Mouse (Mus musculus) E14TG2a.4 (cell line): ENCODE data around the gene Gpr174.
"Not testable (repeated sequence)": the region's sequence is repeated elsewhere in the genome, so short reads cannot be mapped to it uniquely, and the experiment has no call there.

Experiments used
- H3K27me3 ChIP-seq: 2 replicates; pipeline ENCODE4 v1.6.1; 2014; ENCODE audit warnings: low read length, control low read depth; ENCODE audit not compliant: insufficient read depth
- H3K36me3 ChIP-seq: 2 replicates; pipeline ENCODE4 v1.6.1; 2014; ENCODE audit warnings: low read length, control low read depth; ENCODE audit not compliant: insufficient read depth
- H3K4me1 ChIP-seq: replicated peaks from 2 replicates; pipeline ENCODE4 v1.6.1; 2014; ENCODE audit warnings: low read depth, low read length, control low read depth
- H3K4me3 ChIP-seq: replicated peaks from 2 replicates; pipeline ENCODE4 v1.5.1; 2014; ENCODE audit warnings: mild to moderate bottlenecking, low read length
- H3K9me3 ChIP-seq: 2 replicates; pipeline ENCODE4 v1.6.1; 2014; ENCODE audit warnings: low read length, control low read depth
- CTCF ChIP-seq: conservative IDR thresholded peaks from 2 replicates; pipeline ENCODE4 v1.5.1; 2014; ENCODE audit warnings: low read length
- NANOG ChIP-seq: IDR thresholded peaks from 2 replicates; pipeline ENCODE4 v1.6.1; 2014; ENCODE audit warnings: borderline replicate concordance, low read length, mixed read lengths
- POU5F1 ChIP-seq: IDR thresholded peaks from 2 replicates; pipeline ENCODE4 v1.6.1; 2014; ENCODE audit warnings: low read length, borderline replicate concordance

The Gpr174 gene

GRCm38 (mm10) chrX:107284211-107284610 lies 28.5 kb downstream of the Gpr174 start:
- Histone ChIP-seq H3K4me1 (no peaks in the 10 kb centered on the region), H3K9me3 (no peaks in the 10 kb centered on the region), H3K27me3 (no peaks in the 10 kb centered on the region), H3K4me3 (no peak overlapping the region), H3K36me3 (no peaks in the 10 kb centered on the region)
- TF ChIP-seq CTCF (no peak), NANOG (no peak), POU5F1 (no peak)

DNA sequence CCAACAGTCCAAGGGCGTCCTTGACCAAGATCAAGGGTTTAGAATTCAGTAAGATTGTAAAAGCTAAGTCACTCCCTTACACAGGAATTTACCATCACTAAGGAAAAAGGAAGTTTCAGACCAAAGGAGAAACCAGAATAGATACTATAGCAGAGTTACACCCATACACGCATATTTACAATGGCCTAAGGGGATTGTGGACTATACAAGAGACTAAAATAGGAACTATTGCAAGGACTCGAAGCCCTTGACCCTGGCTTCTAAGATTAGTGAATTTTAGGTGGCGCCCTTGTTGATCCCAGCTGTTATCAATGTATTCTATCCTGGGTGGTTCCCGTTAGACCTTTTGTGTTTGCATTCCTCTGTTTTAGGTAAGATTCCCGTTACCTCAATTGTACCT lies 42.2 kb downstream of the Gpr174 start:
- H3K4me1 ChIP-seq, H3K4me3 ChIP-seq, H3K36me3 ChIP-seq, H3K27me3 ChIP-seq, H3K9me3 ChIP-seq: not testable (repeated sequence)

GRCm38 (mm10) chrX:107298761-107299160 lies 43.1 kb downstream of the Gpr174 start:
- no peak for TF ChIP-seq NANOG
- TF ChIP-seq POU5F1 = no peak
- no peak for TF ChIP-seq CTCF
- no peaks in the 10 kb centered on the region for H3K27me3 ChIP-seq
- H3K4me3 ChIP-seq = no peak overlapping the region
- no peaks in the 10 kb centered on the region for H3K36me3 ChIP-seq
- no peaks in the 10 kb centered on the region for H3K9me3 ChIP-seq
- no peaks in the 10 kb centered on the region for H3K4me1 ChIP-seq

DNA sequence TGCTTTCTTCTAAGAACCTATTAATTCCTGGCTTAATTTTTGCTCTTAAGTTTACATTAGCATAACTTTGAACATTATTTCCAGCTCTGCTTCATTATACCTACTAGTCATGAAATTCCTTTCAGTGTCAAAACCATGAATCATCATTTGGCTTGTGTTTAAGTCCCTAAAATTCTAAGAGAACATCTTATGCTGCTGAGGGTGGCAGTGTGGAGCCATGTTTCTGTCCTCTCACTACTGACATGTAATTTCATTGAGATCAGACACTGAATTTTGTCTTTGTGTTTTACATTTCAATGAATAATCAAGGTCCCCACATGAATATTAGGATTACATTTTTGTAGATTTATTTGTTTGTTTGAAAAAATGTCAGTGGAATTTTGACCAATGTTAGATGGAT lies 50.8 kb downstream of the Gpr174 start:
- Histone ChIP-seq H3K36me3 (no peaks in the 10 kb centered on the region), H3K9me3 (no peaks in the 10 kb centered on the region), H3K27me3 (no peaks in the 10 kb centered on the region), H3K4me3 (no peak overlapping the region), H3K4me1 (no peaks in the 10 kb centered on the region)
- TF ChIP-seq NANOG = no peak
- no peak for TF ChIP-seq POU5F1
- TF ChIP-seq CTCF = no peak

- TF ChIP-seq NANOG = no peak
- no peak for TF ChIP-seq CTCF
- no peak for TF ChIP-seq POU5F1
- Histone ChIP-seq H3K36me3 (no peaks in the 10 kb centered on the region), H3K27me3 (no peaks in the 10 kb centered on the region), H3K4me1 (no peaks in the 10 kb centered on the region), H3K9me3 (no peaks in the 10 kb centered on the region), H3K4me3 (no peak overlapping the region)
Observed at GRCm38 (mm10) chrX:107312533-107312932, 56.9 kb downstream of the Gpr174 start.

DNA sequence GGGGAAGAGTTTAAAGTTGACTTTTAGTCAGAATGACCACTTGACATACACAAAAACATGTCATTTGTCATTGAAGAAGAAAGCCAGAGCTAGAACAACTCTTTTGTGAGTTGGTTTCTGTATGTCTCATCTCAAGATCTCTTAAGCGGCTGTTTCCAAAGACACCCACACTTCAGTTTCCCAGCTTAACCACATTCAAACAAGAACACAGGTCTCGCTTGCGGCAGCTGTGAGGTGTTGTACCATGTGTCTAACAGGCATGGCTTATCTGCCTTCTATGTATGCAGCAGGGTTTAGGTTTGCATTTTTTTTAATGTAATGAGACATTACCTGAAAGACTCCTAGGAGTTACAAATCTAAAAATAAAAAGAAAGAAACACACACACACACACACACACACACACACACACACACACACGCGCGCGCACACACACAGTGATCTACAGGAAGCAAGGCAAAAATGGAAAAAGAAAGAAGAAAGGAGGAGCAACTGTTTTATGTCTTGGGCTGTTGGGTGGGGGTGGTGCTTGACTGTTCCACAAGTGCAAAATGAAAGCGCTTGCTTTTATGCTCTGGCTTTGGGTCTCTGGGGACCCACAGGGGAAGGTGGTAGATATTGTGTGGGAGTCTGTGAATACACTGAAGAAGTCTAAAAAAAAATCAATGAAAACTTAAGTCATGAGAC lies 70.2 kb downstream of the Gpr174 start:
- Histone ChIP-seq H3K36me3 (no peaks in the 10 kb centered on the region), H3K4me3 (no peak overlapping the region), H3K4me1 (no peaks in the 10 kb centered on the region), H3K27me3 (no peaks in the 10 kb centered on the region), H3K9me3 (no peaks in the 10 kb centered on the region)
- TF ChIP-seq POU5F1 (no peak), CTCF (no peak), NANOG (no peak)

- TF ChIP-seq POU5F1 (no peak), NANOG (no peak), CTCF (no peak)
- no peaks in the 10 kb centered on the region for H3K9me3 ChIP-seq
- H3K4me3 ChIP-seq = no peak overlapping the region
- H3K36me3 ChIP-seq = no peaks in the 10 kb centered on the region
- H3K4me1 ChIP-seq = no peaks in the 10 kb centered on the region
- H3K27me3 ChIP-seq = no peaks in the 10 kb centered on the region
Observed at GRCm38 (mm10) chrX:107329849-107330248, 74.2 kb downstream of the Gpr174 start.

DNA sequence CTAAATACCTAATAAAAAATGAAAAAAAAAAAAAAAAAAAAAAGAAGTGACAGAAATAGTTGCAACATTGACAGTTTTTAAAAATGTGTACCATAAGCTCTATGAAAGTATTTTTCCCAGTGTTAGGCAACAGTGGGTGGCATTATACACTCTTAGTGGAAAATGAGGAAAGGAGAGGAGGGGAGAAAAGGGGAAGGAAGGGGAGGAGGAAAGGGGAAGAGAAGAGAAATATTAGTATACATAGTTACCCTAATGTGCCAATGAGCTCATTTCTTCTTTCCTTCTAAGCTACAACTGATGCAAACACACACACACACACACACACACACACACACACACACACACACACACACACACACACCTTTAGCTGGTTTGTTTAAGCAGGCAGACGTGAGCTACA lies 80.9 kb downstream of the Gpr174 start:
- no peaks in the 10 kb centered on the region for H3K4me1 ChIP-seq
- TF ChIP-seq POU5F1 = no peak
- no peak for TF ChIP-seq CTCF
- TF ChIP-seq NANOG = no peak
- H3K27me3 ChIP-seq = no peaks in the 10 kb centered on the region
- H3K36me3 ChIP-seq = no peaks in the 10 kb centered on the region
- peaks cover 3% of the 10 kb centered on the region; the same call in 1 of the 2 replicates for H3K9me3 ChIP-seq
- no peak overlapping the region for H3K4me3 ChIP-seq

DNA sequence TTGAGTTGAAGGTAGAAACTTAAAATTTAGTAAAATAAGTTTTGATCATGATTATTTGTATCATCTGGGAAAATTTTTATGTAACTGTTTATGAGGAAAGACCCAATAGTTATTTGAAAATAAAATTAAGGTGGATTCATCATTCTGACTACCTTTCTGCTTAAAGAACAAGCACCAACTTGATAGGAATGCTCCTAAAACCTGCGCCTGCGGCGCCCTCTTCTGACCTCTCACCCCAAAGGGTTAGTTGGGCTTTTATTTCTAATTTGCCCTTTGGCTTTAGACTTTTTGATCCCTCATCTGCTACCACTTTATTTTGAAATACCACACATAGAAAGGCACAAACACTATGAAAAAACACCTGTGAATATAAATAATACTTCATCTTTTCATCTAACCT lies 86.3 kb downstream of the Gpr174 start:
- H3K9me3 ChIP-seq = peaks cover 3% of the 10 kb centered on the region; the same call in 1 of the 2 replicates
- no peaks in the 10 kb centered on the region for H3K27me3 ChIP-seq
- no peaks in the 10 kb centered on the region for H3K36me3 ChIP-seq
- TF ChIP-seq CTCF = no peak
- no peak for TF ChIP-seq NANOG
- TF ChIP-seq POU5F1 = no peak
- H3K4me3 ChIP-seq = no peak overlapping the region
- H3K4me1 ChIP-seq = no peaks in the 10 kb centered on the region
